Mouse (Mus musculus): ENCODE data around the gene Trip12. TPM values are rescaled to one million over a fixed set of nuclear protein-coding genes. Genes with fewer than 3 reads are reported as not detected.

Gene Trip12
- total and polyA plus RNA-seq, 3 experiments: 26.9 to 205 (median 177) TPM

DNA sequence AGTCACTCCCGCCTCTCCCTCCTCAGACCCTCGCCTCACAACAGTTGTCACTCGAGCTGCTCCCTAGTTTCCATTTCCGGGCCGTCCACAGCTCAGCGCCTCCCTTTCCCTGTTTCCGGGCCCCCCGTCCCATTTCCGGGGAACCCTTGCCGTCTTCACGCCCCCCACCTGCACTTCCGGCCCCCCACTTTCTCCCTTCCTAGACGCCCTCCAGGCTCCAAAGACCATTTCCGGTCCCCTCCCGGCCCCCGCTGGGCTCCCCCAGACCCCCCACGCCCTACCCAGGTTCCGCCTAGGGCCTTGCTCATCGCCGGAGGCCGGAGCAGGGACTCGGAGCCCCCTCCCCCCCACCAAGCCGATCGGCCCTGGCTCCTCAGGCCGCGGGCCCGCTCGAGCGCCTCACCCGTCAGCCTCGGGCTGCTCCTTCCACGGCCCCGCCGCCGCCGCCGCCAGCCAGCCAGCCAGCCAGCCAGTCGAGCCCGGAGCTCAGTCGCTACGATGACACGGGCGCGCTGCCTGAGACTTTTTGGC, 1.6 kb downstream of the Trip12 start:
- Histone ChIP-seq H3K27me3 (ENCODE audit: control insufficient read depth, insufficient read depth, low read length) (no peaks in the 10 kb centered on the region), H3K36me3 (ENCODE audit: control insufficient read depth, insufficient read depth, low read length) (peaks cover 4% of the 10 kb centered on the region; the same call in 1 of the 2 replicates), H3K4me1 (ENCODE audit: control insufficient read depth, insufficient read depth, low read length) (no peaks in the 10 kb centered on the region; the same call in 1 of the 2 replicates), H3K4me3 (peak overlapping the region; percentile 97), H3K9ac (ENCODE audit: low read depth, low read length) (peak overlapping the region; percentile 100), H3K79me2 (replicated peaks; ENCODE audit: control insufficient read depth, insufficient read depth, low read length) (peaks cover 4% of the 10 kb centered on the region), H3K27ac (peak overlapping the region; percentile 89)
- intact Hi-C loops (cut with DNase I): loop anchor here (5.0 to 10.0 kb wide), 2 partner anchors 54 to 106 kb away; no protein-coding TSS in a partner anchor
- under 1% methylated on average over 40 of the region's 44 CpGs for WGBS
- DNase-seq: peak; percentile 77 to 80
- no peak for TF ChIP-seq CTCF (IDR thresholded peaks at IDR 0.05)
- no peak for TF ChIP-seq EP300 (IDR thresholded peaks at IDR 0.05; ENCODE audit: insufficient read depth, low read depth, low read length)
- TF ChIP-seq POLR2A (IDR thresholded peaks at IDR 0.05; ENCODE audit: insufficient read depth, low read depth, low read length): no peak

DNA sequence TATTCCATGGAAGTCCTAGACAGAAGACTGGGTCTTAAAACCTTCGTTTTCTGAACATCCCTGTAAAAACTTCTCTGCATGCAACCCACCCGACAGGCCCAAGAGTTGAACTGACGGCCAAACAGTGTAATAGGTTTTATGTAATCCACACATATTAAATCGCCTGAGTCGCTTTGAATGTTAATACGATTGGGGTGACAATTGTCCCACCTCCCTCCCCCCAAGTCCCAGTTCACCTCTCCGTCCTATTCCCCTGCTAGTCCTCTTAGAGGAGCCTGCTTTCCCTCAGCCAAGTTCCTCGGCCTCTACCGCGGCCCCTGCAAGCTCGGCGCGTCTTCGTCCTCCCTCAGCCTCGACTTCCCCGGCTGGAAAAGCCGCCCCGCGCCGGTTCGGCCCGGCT, 2.2 kb downstream of the Trip12 start:
- no peak for DNase-seq
- 0% methylated on average over 21 of the region's 22 CpGs for WGBS
- Histone ChIP-seq H3K27ac (peak overlapping the region; percentile 89), H3K9ac (ENCODE audit: low read depth, low read length) (peak overlapping the region; percentile 100), H3K4me1 (ENCODE audit: control insufficient read depth, insufficient read depth, low read length) (no peaks in the 10 kb centered on the region; the same call in 1 of the 2 replicates), H3K36me3 (ENCODE audit: control insufficient read depth, insufficient read depth, low read length) (peaks cover 4% of the 10 kb centered on the region; the same call in 1 of the 2 replicates), H3K4me3 (peak overlapping the region; percentile 97), H3K27me3 (ENCODE audit: control insufficient read depth, insufficient read depth, low read length) (no peaks in the 10 kb centered on the region), H3K79me2 (replicated peaks; ENCODE audit: control insufficient read depth, insufficient read depth, low read length) (peaks cover 6% of the 10 kb centered on the region)
- intact Hi-C loops (cut with DNase I): loop anchor here (5.0 to 10.0 kb wide), 2 partner anchors 53 to 106 kb away; no protein-coding TSS in a partner anchor
- no peak for TF ChIP-seq POLR2A (IDR thresholded peaks at IDR 0.05; ENCODE audit: insufficient read depth, low read depth, low read length)
- no peak for TF ChIP-seq EP300 (IDR thresholded peaks at IDR 0.05; ENCODE audit: insufficient read depth, low read depth, low read length)
- no peak for TF ChIP-seq CTCF (IDR thresholded peaks at IDR 0.05)

DNA sequence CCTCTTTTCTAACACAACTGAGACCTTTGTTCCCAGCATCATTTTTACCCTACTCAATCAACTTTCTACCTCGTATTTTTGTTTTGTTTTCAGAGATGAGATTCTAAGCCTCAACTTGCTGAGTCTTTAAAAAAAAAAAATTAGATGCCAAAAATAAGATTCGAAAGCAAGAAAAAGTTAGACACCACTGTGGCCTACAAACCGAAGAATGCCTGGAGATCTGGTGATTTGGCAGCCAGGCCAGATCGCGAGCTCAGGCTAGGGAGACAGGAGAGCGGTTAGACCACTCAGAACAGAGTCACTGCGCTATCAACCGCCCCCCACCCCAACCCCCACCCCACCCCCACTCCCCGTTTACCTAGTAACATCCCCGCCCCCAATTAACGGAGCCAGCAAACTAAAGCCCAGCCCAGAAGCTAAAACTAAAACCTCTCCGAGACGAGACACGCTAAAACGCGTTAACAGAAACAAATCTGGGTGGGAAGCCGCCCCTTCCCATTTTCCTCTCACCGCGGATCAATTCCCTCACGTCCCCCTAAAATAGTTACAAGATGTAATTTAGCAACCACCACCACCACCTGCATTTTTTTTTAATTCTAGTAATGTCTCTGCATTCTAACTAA, 2.7 kb downstream of the Trip12 start:
- peak in 1 of 2 experiments; percentile 26 for DNase-seq

DNA sequence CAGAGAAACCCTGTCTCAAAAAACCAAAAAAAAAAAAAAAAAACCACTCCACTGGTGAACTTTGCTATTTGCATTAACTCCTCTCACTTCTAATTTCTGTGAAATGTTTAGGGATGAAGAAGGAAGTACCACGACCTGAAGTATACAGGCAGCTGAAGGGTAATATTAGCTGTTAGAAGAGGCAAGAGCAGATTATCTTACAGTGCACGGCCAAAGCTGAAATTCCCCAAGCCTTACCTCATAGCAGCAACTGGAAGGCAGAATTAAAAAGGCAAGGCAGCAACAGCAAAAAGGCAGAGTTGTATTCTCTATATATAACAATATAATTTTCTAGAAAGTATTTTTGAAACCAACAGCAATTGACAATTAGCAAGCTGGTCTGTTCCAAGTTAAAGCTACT, 15.2 kb downstream of the Trip12 start:
- intact Hi-C loops (cut with DNase I): no loop called here
- H3K79me2 ChIP-seq (replicated peaks; ENCODE audit: control insufficient read depth, insufficient read depth, low read length): no peaks in the 10 kb centered on the region
- no peak for DNase-seq
- TF ChIP-seq EP300 (IDR thresholded peaks at IDR 0.05; ENCODE audit: insufficient read depth, low read depth, low read length): no peak
- no peak for TF ChIP-seq CTCF (IDR thresholded peaks at IDR 0.05)
- TF ChIP-seq POLR2A (IDR thresholded peaks at IDR 0.05; ENCODE audit: insufficient read depth, low read depth, low read length): no peak
- no peak overlapping the region for H3K9ac ChIP-seq (ENCODE audit: low read depth, low read length)
- H3K4me1 ChIP-seq (ENCODE audit: control insufficient read depth, insufficient read depth, low read length): no peaks in the 10 kb centered on the region; the same call in 1 of the 2 replicates
- H3K27me3 ChIP-seq (ENCODE audit: control insufficient read depth, insufficient read depth, low read length): no peaks in the 10 kb centered on the region
- 29% methylated on average over 2 of the region's 2 CpGs for WGBS
- H3K36me3 ChIP-seq (ENCODE audit: control insufficient read depth, insufficient read depth, low read length): peaks cover 23% of the 10 kb centered on the region
- peak overlapping the region; percentile 3 for H3K27ac ChIP-seq
- H3K4me3 ChIP-seq: no peak overlapping the region

More for the DNA sequence above, 2.7 kb downstream of the Trip12 start:
- Histone ChIP-seq H3K79me2 (replicated peaks; ENCODE audit: control insufficient read depth, insufficient read depth, low read length) (peaks cover 6% of the 10 kb centered on the region), H3K36me3 (ENCODE audit: control insufficient read depth, insufficient read depth, low read length) (peaks cover 4% of the 10 kb centered on the region; the same call in 1 of the 2 replicates), H3K27me3 (ENCODE audit: control insufficient read depth, insufficient read depth, low read length) (no peaks in the 10 kb centered on the region), H3K4me3 (peak overlapping the region; percentile 97), H3K4me1 (ENCODE audit: control insufficient read depth, insufficient read depth, low read length) (no peaks in the 10 kb centered on the region; the same call in 1 of the 2 replicates), H3K9ac (ENCODE audit: low read depth, low read length) (peak overlapping the region; percentile 37), H3K27ac (peak overlapping the region; percentile 89; the same call in 1 of the 2 replicates)
- TF ChIP-seq EP300 (IDR thresholded peaks at IDR 0.05; ENCODE audit: insufficient read depth, low read depth, low read length) (no peak), POLR2A (IDR thresholded peaks at IDR 0.05; ENCODE audit: insufficient read depth, low read depth, low read length) (no peak), CTCF (IDR thresholded peaks at IDR 0.05) (no peak)
- intact Hi-C loops (cut with DNase I): loop anchor here (5.0 to 10.0 kb wide), 2 partner anchors 53 to 105 kb away; no protein-coding TSS in a partner anchor
- WGBS: 4% methylated on average over 20 of the region's 20 CpGs

DNA sequence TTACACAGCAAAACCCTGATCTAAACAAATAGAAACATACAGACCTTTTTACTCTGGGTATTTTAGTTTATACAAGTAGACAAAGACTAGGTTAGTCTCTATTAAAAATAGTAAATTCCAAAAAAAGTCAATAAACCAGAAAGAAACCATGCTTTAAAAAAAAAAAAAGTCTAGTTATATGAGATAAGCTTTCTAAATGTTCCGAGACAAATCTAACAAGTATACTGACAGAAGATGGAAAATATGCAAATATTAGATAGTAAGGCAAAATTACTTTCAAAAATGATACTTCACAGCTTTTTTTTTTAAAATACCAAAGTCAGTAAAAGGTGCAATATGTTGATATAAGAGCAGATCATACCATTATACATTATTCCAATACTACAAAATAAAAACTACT, 22.7 kb downstream of the Trip12 start:
- H3K4me1 ChIP-seq (ENCODE audit: control insufficient read depth, insufficient read depth, low read length): no peaks in the 10 kb centered on the region; the same call in 1 of the 2 replicates
- WGBS: 66% methylated on average over 1 of the region's 1 CpGs
- H3K36me3 ChIP-seq (ENCODE audit: control insufficient read depth, insufficient read depth, low read length): peaks cover 7% of the 10 kb centered on the region; the same call in 1 of the 2 replicates
- intact Hi-C loops (cut with DNase I): no loop called here
- TF ChIP-seq CTCF (IDR thresholded peaks at IDR 0.05) (no peak), POLR2A (IDR thresholded peaks at IDR 0.05; ENCODE audit: insufficient read depth, low read depth, low read length) (no peak), EP300 (IDR thresholded peaks at IDR 0.05; ENCODE audit: insufficient read depth, low read depth, low read length) (no peak)
- no peak for DNase-seq
- no peak overlapping the region for H3K9ac ChIP-seq (ENCODE audit: low read depth, low read length)
- peaks cover 3% of the 10 kb centered on the region for H3K79me2 ChIP-seq (replicated peaks; ENCODE audit: control insufficient read depth, insufficient read depth, low read length)
- no peaks in the 10 kb centered on the region for H3K27me3 ChIP-seq (ENCODE audit: control insufficient read depth, insufficient read depth, low read length)
- no peak overlapping the region for H3K4me3 ChIP-seq
- no peak overlapping the region for H3K27ac ChIP-seq

DNA sequence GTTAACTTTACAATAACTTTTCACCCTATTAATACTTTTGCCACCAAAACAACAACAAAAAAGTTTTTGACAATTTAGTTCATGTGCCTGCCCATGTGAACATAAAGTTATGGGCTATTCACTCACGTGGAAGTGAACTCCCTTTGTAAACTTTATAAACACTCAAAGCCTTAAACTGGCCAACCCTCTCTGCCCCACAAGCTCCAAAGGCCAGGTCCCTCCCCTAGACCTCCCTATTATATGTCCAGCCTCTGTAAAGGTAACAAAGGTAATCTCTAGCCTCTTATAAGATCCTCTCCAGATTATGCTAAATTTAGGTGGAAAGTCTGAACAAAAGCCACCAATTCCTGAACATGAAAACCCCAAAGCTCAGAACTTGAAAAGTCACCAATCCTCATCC, 36.5 kb downstream of the Trip12 start:
- intact Hi-C loops (cut with DNase I): no loop called here
- Histone ChIP-seq H3K27ac (no peak overlapping the region), H3K36me3 (ENCODE audit: control insufficient read depth, insufficient read depth, low read length) (peaks cover 8% of the 10 kb centered on the region), H3K27me3 (ENCODE audit: control insufficient read depth, insufficient read depth, low read length) (no peaks in the 10 kb centered on the region), H3K9ac (ENCODE audit: low read depth, low read length) (no peak overlapping the region), H3K4me1 (ENCODE audit: control insufficient read depth, insufficient read depth, low read length) (peaks cover 3% of the 10 kb centered on the region), H3K79me2 (replicated peaks; ENCODE audit: control insufficient read depth, insufficient read depth, low read length) (peaks cover 3% of the 10 kb centered on the region; the same call in 1 of the 2 replicates), H3K4me3 (no peak overlapping the region)
- 78% methylated on average over 1 of the region's 1 CpGs for WGBS
- DNase-seq: no peak
- no peak for TF ChIP-seq CTCF (IDR thresholded peaks at IDR 0.05)
- no peak for TF ChIP-seq EP300 (IDR thresholded peaks at IDR 0.05; ENCODE audit: insufficient read depth, low read depth, low read length)
- no peak for TF ChIP-seq POLR2A (IDR thresholded peaks at IDR 0.05; ENCODE audit: insufficient read depth, low read depth, low read length)

Measured in heart, adult 2 months (tissue).